Mouse (Mus musculus): Measurements from ENCODE around the gene Mdc1. TPM values are rescaled to one million over a fixed set of nuclear protein-coding genes. Genes with fewer than 3 reads are reported as not detected.

Mdc1 gene
- total RNA-seq, 2 experiments from 2014 or later: 12.4 to 20.4 TPM

DNA sequence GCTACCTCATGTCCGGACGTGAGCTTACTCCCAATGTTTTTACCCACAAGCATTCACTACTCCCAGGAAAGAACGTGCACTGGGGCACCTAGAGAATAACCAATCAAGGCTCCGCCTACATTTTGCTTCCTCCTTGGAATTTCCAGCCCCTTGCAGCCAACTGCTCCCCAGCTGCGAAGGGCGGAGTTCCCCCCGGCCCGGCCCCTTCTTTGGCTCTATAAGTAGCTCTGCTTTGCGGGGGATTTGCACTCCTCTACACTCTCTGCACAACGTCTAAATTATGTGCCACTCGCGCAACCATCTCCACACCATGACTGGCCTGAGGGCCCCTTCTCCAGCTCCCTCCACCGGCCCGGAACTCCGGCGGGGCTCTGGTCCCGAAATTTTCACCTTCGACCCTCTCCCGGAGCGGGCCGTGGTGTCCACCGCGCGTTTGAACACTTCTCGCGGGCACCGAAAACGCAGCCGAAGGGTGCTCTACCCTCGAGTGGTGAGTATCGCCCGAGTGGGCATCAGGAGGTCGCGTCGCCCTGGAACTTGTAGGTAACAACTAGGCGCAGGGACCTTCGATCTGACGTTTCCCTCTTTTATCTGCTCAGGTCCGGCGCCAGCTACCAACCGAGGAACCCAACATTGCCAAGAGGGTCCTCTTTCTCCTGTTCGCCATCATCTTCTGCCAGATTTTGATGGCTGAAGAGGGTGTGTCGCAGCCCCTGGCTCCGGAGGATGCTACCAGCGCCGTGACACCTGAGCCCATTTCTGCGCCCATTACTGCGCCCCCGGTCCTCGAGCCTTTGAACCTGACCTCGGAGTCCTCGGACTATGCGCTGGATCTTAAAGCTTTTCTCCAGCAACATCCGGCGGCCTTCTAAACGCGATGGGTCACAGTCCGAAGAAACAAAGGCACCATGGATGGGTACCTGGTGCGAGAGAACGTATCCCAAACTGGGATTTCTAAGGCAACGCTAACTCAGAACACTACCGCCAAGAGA, 19.6 kb upstream of the Mdc1 start, which contains the start of gene Ier3:
Gene Ier3 (plus strand): TSS at position 246 of the 992 bp plus-strand sequence.
- peak; percentile 20 for ATAC-seq (replicated peaks; ENCODE audit: low FRiP score, poor library complexity, severe bottlenecking)

DNA sequence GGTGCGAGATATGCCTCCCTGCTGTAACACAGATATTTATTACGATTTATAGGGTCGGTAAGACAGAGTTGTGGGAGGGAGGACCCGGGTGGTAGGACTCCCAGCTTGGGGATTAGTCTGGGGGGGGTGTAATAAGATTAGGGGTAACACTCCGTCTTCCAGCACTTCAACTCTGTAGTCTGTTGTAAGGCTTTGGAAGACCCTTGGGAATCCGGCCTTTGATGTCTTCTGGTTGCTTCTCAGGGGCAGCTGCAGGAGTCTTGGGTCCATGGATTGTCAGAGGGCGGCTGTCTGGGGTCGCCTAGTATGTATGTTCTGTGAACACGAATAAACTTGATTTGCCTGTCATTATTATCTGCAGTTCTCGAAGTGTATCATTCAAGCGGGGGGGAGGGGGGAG, 18.8 kb upstream of the Mdc1 start:
- no peak for ATAC-seq (replicated peaks; ENCODE audit: low FRiP score, poor library complexity, severe bottlenecking)

GRCm38 (mm10) chr17:35822964-35823937, 18.1 kb upstream of the Mdc1 start, which contains the start of gene Flot1:
Gene Flot1 (plus strand): TSS chr17:35823230.
- peak; percentile 89 for ATAC-seq (replicated peaks; ENCODE audit: low FRiP score, poor library complexity, severe bottlenecking)

- no peak for ATAC-seq (replicated peaks; ENCODE audit: low FRiP score, poor library complexity, severe bottlenecking)
Measured at GRCm38 (mm10) chr17:35824402-35824801, 16.9 kb upstream of the Mdc1 start.

GRCm38 (mm10) chr17:35825109-35825850, 16.0 kb upstream of the Mdc1 start:
- no peak for ATAC-seq (replicated peaks; ENCODE audit: low FRiP score, poor library complexity, severe bottlenecking)

- peak; percentile 95 for ATAC-seq (replicated peaks; ENCODE audit: low FRiP score, poor library complexity, severe bottlenecking)
Measured at GRCm38 (mm10) chr17:35829737-35830136, 11.6 kb upstream of the Mdc1 start.

- ATAC-seq (replicated peaks; ENCODE audit: low FRiP score, poor library complexity, severe bottlenecking): no peak
Measured at GRCm38 (mm10) chr17:35832400-35833238, 8.7 kb upstream of the Mdc1 start.

GRCm38 (mm10) chr17:35833239-35833751, 8.0 kb upstream of the Mdc1 start:
- ATAC-seq (replicated peaks; ENCODE audit: low FRiP score, poor library complexity, severe bottlenecking): no peak

DNA sequence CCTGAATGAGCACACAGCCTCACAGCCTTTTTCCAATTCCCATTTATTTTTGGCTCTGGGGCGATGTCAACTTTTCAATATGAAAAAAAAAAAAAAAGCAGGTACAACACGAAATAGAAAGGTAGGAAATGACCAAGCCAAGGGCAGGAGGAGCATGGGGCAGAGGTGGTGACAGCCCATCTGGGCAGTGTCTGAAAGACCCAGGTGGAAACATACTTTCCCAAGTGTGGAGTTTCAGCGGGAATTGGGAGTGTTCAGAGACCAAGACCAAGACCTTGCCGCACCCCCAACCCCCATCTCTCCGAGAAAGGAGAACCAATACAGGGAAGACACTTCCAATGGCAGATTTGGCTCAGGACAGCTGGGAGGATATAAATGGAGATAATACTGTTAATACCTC, 7.4 kb upstream of the Mdc1 start:
- no peak for ATAC-seq (replicated peaks; ENCODE audit: low FRiP score, poor library complexity, severe bottlenecking)

DNA sequence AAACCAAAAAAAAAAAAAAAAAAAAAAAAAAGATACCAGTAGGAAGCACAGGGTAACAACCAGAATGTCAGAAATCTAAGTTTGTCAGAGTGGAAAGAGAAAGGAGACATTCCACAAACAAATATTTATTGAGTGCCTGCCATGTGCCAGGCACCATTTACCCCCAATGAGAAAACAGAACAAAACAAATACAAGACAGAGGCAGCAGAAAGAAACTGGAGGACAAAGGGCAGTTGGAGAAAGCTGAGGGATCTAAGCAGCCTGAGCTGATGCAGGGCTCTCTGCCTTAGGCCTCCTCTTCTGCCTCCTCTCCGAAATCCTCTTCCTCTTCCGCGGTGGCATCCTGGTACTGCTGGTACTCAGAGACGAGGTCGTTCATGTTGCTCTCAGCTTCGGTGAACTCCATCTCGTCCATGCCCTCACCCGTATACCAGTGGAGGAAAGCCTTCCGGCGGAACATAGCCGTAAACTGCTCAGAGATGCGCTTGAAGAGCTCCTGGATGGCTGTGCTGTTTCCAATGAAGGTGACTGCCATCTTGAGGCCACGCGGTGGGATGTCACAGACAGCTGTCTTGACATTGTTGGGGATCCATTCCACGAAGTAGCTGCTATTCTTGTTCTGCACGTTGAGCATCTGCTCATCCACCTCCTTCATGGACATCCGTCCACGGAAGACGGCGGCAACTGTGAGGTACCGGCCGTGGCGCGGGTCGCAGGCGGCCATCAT, 6.5 kb upstream of the Mdc1 start:
- no peak for ATAC-seq (replicated peaks; ENCODE audit: low FRiP score, poor library complexity, severe bottlenecking)

DNA sequence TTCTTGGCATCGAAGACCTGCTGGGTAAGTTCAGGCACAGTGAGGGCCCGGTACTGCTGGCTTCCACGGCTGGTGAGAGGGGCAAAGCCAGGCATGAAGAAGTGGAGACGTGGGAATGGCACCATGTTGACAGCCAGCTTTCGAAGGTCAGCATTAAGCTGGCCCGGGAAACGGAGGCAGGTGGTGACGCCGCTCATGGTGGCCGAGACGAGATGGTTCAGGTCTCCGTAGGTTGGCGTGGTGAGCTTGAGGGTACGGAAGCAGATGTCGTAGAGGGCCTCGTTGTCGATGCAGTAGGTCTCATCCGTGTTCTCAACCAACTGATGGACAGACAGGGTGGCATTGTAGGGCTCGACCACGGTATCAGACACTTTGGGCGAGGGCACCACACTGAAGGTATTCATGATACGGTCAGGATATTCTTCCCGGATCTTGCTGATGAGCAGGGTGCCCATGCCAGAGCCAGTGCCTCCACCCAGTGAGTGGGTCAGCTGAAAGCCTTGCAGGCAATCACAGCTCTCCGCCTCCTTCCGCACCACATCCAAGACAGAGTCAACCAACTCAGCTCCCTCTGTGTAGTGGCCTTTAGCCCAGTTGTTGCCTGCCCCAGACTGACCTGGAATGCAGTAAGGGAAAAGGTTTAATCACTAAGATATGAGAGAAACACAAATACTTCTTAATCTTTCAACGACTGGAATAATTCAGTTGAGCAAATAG, 5.7 kb upstream of the Mdc1 start:
- no peak for ATAC-seq (replicated peaks; ENCODE audit: low FRiP score, poor library complexity, severe bottlenecking)

GRCm38 (mm10) chr17:35836178-35836965, 4.9 kb upstream of the Mdc1 start:
- ATAC-seq (replicated peaks; ENCODE audit: low FRiP score, poor library complexity, severe bottlenecking): peak; percentile 31

GRCm38 (mm10) chr17:35836991-35837422, 4.3 kb upstream of the Mdc1 start:
- 0 out of 2 replicates have a peak, but pooled peaks have one; percentile 15 for ATAC-seq (replicated peaks; ENCODE audit: low FRiP score, poor library complexity, severe bottlenecking)

DNA sequence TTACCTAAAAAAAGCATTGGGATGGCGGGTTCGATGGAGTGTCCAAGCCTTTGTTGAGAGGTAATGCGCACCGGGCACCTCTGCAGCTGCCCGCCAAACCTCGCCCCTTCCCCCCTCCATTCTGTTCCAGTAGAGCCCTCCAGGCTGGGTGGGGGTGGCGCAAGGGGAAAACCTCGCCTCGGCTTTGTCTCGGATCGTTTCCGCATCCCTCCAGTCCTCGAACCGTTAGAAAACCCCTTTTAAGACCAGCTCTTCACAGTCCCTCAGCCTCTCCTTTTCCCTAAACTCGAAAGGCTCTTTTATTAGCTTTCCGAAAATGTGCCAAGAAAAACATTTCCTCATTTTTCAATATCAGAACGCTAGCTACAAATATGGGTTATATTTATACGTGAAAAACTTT, 3.8 kb upstream of the Mdc1 start:
- no peak for ATAC-seq (replicated peaks; ENCODE audit: low FRiP score, poor library complexity, severe bottlenecking)

DNA sequence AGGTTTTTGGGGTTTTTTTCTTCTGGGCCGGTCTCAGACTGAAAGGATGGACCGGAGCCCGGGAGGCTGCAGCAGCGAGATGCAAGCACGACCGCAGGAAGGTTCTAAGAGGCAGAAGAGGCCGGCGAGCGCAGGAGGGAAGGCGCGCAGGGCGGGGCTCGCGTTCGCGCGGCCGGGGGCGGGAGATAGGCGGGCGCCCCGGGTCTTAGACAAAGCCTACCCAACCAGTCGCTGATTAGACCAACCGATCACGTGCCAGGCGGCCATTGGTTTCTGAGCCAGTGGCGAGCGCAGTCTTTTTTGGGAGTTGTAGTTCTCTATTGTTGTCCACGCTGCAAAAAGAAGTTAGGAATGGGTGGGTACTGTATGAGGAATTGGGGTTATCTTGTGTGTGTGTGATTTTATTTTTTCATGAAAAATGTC, 3.2 kb upstream of the Mdc1 start, which contains the start of gene Tubb5:
Gene Tubb5 (minus strand): TSS at position 185 of the 423 bp plus-strand sequence.
- ATAC-seq (replicated peaks; ENCODE audit: low FRiP score, poor library complexity, severe bottlenecking): peak; percentile 55

GRCm38 (mm10) chr17:35838570-35838969, 2.7 kb upstream of the Mdc1 start:
- ATAC-seq (replicated peaks; ENCODE audit: low FRiP score, poor library complexity, severe bottlenecking): no peak

Measured in erythroblast, adult 5-6 weeks (primary cell).